Mouse (Mus musculus): ENCODE data around the gene Ints6.

DNA sequence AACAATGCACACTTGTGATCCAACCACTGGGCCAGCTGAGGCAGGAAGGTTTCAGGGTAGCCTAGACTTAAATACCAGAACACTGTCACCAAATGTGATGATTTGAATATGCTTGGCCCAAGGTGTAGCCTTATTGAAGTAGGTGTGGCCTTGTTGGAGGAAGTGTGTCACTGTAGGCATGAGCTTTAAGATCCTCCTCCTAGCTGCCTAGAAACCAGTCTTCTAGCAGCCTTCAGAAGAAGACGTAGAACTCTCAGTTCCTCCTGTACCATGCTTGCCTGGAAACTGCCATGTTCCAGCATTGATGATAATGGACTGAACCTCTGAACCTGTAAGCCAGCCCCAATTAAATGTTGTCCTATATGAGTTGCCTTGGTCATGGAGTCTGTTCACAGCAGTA, 25.3 kb downstream of the Ints6 start:
- TF ChIP-seq POLR2AphosphoS2 (IDR thresholded peaks at IDR 0.05; ENCODE audit: insufficient read length, low read depth) (no peak), USF1 (IDR thresholded peaks at IDR 0.05; ENCODE audit: low read depth) (no peak), POLR2A (IDR thresholded peaks at IDR 0.05; ENCODE audit: insufficient read length, low read depth) (no peak), MAX (IDR thresholded peaks at IDR 0.05; ENCODE audit: low read depth) (no peak), E2F4 (IDR thresholded peaks at IDR 0.05; ENCODE audit: insufficient read depth) (no peak)
